Mouse (Mus musculus) common myeloid progenitor, adult 5-6 weeks (primary cell): ENCODE measurements around the gene Spata45. TPM values are rescaled to one million over a fixed set of nuclear protein-coding genes. Genes with fewer than 3 reads are reported as not detected.
A peak's percentile ranks its signal among the peaks of the same experiment; 100 is the strongest.

ENCODE experiments used
- ATAC-seq: replicated peaks from 2 replicates; pipeline ENCODE4 v1.8.0; 2016; ENCODE audit warnings: low read depth, mild to moderate bottlenecking, moderate TSS enrichment, inconsistent platforms; ENCODE audit not compliant: poor library complexity, severe bottlenecking
- total RNA-seq: library from RNA; stranded (forward); fragments of 200-1000, 187-1606 nt; gene quantifications from 2 replicates; pipeline ENCODE4 v1.2.3, GENCODE M21; 2017

The Spata45 gene
- total RNA-seq, 1 experiment from 2014 or later = not detected

DNA sequence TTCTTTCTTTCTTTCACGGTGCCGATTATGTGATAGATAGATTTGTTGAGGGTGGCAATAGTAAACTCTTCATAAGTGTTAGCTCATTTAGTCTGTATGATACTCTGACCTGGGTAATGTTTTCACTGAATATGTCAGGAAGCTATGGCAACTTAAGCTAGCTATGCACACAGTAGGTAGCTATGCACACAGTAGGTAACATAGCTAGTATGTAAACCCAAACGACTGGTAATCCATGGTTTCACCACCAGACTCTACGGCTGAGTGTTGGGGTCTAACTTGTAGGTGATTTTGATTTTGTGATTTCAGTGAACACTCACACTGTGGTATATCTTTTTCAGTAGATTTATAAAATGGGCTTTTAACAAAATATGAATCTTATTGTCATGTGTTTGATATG lies 1.6 kb downstream of the Spata45 start:
- ATAC-seq = no peak

DNA sequence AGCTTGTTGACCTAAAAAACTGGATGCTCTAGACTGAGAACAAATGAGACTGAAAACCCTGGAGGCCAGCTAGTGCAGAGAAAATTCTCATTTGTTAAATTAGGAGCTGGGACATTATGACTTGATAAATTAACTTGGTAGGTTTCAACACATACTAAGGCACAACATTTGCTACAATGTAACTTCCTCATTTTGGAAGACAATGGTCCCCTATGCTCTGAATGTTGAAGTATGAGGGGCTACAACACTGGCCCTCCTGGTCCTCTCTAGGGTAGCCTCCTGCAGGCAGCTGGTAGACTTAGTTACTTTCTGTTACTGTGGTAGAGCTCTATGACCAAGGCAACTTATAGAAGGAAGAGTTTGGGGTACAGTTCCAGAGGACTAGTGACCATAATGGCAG lies 4.9 kb downstream of the Spata45 start:
- ATAC-seq = no peak

DNA sequence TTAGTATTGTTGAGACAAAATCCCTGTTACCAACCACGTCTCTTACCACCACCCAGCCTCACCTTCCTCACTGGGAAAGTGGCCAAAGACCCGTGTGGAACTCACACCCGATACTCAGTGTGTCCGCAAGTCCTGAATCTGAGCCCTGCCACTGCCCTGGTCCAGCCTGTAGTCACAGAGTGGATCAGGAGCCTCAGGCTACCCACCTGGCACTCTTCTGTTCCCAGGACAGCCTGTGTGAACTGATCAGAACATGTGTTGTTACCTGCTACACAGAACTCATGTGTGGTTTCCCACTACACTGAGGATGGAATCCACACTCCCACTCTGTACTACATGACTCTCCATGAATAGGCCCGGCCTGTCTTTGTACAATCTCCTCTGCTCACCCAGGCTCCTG lies 5.7 kb downstream of the Spata45 start:
- ATAC-seq = no peak

DNA sequence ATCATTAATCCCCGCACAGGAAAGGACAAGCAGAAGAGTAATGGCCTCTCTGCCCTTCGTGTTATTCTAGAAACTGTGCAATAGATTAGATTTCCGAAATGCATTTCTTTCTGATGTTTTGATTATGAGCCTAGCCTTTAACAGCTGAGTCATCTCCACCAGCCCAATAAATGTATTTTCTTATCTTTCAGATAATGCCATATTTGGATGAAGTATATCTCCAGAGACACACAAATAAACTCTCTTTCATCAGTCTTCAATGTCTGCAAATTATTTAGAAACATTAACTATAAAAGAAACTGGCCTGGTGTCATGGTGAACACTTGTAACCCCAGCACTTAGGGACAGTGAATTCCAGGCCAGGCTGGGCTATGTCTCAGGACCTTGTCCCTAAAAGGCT lies 6.2 kb downstream of the Spata45 start:
- no peak for ATAC-seq

DNA sequence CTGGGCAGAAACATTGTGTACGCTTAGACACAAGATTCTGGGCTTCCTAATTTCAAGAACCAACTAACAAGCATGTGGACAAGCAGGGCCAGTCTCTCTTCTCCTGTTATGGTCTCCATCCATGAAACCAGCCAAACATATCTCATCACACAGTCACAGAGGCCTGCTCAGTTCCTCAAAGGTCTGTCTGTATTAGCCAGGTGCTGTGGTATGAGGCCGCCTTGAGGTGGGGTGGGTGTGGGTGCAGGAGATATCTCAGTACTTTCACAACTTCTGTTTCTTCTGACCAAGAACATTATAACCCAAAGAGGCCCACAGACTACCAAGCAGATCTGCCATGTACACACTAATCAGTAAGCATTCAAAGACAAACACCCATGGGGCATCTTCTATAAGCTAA lies 8.8 kb downstream of the Spata45 start:
- no peak for ATAC-seq

DNA sequence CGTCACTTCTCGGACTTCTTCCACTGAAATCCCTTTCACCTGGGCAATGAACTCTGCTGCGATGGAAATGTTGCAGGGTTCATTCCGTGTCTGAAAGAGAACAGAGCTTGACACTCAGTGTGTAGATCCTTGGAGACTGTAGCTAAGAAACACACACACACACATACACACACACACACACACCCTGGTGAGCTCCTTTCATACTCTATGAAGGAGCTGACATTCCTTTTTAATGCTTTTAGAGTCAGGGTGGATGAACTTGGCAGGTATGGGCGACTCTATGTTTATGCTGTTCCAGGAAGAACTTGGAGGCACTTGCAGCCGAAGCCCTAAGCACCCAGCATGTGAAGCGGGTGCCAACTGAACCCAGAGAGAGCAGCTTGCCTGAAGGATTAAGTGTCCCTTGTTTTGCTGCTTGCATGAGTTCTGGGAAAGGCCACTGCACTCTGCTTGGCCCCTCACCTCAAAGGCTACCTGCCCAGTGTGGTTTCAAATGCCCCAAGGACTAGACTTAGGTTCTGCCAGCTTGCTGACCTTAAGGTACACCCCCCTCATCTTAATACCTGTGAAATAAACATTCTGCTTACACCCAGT lies 9.9 kb downstream of the Spata45 start:
- no peak for ATAC-seq

DNA sequence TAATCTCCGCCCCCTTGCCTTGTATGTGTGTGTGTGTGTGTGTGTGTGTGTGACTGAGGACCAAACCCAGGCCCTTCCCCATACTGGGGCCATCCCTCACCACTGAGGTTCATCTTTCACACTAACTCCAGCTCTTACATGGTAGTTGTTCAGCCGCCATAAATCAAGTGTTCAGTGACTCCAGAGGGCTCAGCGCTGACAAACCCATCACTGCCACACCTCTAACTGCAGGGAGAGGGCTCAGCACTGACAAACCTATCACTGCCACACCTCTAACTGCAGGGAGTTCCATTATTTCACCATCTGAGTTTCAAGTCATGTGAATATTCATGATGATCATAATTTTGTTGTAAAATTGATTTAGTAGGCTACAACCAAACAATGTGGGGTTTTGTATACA lies 17.1 kb downstream of the Spata45 start:
- ATAC-seq = no peak

DNA sequence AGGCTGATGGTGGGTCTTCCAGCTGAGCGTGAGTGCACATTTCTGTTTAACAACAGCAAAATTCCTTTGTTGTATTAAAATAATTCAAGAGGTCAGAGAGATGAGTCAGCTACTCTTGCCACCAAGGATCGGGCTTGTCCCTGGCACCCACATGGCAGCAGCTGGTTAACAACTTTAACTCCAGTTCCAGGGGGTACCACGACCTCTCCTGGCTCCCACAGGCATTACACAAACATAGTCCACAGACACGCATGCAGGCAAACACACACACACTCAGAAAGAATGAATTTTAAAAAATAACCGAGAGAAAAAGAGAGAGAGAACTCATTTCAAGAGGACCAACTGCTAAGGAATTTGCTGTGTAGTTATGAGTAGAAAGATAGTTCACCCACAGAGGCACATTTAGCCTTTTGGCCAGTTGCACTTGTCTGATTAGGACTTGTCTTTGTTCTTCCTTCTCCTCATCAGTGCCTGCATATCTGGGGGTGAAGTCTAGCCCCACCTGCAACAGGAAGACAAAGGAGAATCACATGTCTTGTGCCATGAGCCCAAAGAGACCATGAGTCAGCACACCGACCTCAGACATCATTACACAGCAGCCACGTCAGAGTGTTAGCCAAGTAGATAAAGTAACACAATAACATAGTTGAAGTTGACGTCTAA lies 18.6 kb downstream of the Spata45 start:
- peak; percentile 90 for ATAC-seq

DNA sequence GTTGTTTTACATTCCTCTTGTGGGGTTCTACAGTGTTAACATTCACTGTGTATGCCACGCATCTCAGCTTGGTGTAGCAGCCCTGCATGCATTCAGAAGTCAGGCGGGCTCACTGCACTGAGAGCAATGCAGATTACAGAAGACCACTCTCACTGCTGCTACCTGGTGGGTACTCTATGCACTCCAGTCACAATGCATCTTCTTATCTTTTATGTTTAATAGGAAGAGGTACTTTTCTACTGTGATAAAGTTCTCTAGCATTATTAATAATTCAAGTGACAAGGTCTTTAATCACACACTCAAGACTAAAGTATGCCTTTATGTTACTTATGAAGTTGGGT lies 19.1 kb downstream of the Spata45 start:
- peak; percentile 75 for ATAC-seq

DNA sequence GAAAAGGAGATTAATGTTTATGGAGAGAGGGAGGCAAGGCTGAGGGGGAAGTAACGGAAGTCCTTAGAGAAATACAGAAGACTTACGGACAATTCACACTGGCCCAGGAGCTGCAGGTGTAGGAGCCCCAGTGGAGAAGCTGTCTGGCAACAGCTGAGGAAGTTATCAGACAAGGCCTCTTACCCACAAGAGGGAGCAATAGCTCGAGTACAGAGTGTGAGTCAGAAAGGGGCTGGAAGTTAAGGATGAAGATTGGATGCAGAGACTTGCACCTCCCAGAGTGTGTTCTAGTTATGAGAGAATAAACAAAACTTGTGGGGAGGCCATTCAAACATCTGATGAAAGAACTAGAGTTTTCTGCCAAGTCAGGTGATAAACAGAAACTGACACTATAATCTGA lies 21.0 kb downstream of the Spata45 start:
- no peak for ATAC-seq

DNA sequence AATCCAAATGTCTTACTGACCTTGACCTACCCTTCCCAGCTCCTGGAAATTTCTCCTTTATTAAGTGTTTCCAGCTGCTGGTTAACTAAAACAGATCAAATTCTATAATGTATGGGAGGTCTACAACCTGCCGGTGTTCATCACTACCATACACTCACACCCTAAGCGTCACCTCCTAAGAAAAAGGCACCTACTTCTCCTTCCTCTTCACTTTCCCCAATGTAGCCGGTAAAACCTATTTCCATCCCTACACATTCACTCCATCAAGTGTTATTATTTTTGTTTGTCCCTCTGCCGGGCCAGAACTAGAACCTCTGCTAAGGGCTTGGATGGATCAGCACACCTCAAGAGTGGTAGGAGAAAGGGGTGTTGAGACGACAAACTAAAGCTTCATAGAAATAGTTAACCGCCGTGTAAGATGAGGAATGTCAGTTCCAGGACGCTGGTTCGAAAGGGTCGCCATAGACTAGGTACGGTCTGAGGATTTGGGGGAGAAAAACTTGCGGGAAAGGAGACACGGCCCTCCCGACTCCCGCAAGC lies 25.9 kb downstream of the Spata45 start:
- ATAC-seq = peak; percentile 36

DNA sequence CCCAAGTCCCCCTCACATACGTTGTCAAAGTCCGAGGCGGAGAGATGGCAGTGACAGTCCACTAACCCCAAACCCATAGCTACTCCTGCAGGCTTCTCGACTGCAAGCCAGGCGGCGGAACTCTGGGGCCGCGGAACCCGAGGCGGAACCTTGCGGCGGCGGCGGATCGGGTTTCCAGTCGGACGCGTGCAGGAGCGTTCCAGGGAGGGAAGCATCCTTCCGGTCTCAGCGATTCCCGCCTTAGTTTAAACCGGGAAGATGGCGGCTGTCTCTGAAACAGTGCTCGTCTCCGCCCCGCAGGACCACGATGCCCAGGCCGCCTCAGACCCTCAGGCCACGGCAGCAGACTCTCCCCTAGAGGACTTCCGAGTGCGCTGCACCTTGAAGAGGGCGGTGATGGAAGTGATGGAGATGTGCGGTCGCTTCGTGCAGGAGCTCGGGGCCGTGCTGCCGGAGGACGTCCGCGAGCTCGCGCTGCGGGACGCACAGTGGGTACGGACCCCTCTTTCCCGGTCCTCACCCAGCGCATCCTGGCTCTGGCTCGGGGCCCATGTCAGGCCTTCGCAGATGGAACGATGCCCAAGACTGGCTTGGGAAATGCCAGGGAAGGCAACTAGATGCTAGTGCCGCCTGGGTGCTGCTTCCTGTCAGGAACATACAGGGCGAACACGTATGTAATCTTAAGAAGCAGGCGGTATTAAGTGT lies 26.5 kb downstream of the Spata45 start, which contains the start of the genes Tatdn3 and Nsl1:
Gene Tatdn3, minus strand, starts transcription at position 152 of the 705 bp plus-strand sequence.
Gene Nsl1, plus strand, starts transcription at position 232 of the 705 bp plus-strand sequence.
- ATAC-seq = peak; percentile 97

DNA sequence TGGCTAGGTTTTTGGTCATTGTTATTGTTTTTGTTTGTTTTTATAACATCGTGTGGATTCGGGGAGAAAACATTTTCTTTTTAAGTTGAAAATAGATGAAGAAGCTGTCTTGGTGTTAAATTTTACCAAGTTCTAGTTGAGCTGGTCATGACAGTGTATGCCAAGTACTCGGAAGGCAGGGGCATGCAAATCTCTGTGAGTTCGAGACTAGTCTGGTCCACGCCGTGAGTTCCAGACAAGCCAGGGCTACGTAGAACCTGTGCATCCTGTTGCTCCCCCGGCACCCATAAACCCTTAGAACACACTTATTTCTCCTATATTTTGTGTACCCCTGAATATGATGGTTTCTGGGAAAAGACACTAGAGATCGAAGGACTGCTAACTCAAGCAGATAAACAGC lies 27.3 kb downstream of the Spata45 start:
- no peak for ATAC-seq

DNA sequence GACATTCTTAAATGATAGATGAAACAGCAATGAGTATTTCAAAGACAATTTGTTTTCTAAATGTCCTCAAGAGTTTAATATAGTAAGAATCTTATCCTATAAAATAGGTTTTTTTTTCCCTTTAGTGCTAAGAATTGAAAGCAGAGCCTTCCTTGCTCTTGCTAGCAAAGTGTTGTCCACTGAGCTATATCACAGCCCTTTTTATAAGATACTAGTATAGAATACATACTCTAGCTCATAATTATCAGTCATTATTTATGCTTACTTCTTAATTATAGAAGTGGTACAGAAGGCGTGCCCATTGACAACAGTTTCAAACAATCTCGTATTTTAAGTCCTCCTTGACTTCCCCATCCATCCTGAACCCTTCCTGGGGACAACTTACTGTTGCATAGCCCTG lies 28.1 kb downstream of the Spata45 start:
- no peak for ATAC-seq

DNA sequence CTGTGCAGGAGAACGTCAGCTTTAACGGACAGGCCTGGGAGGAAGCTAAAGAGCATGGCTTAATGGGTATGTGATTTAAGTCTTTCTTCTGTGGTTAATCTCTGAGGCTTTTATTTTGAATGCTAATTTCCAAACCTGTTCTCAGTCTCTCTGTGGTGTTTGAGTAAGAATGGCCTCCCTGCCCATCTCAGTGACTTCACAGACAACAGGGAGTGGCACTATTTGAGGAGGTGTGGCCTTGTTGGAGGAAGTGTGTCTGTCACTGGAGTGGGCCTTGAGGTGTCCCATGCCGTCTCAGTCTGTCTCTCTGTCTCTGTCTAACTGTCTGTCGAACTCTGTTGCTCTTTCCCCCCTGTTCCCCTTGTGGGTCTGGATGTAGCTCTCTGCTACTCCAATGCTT lies 28.7 kb downstream of the Spata45 start:
- ATAC-seq = no peak

DNA sequence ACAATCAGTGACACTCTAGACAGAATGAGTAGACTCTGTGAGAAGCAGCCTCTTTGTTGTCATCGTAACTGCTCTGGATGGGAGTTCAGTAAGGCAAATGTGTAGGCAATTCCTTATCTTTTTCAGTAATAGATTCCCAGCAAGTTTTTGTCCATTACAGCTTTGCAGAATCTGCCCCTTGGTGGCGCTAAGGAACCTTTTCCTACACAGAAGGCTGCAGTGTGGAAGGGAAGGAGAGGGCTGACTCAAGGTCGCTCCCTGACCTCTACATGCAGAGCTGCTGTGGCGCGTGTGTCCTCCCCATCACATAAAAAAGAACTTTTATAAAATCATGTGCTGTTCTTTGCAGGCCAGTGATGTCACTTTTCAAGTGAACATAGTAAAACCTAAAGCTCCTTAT lies 31.9 kb downstream of the Spata45 start:
- peak; percentile 31; the same call in 1 of the 2 replicates for ATAC-seq

DNA sequence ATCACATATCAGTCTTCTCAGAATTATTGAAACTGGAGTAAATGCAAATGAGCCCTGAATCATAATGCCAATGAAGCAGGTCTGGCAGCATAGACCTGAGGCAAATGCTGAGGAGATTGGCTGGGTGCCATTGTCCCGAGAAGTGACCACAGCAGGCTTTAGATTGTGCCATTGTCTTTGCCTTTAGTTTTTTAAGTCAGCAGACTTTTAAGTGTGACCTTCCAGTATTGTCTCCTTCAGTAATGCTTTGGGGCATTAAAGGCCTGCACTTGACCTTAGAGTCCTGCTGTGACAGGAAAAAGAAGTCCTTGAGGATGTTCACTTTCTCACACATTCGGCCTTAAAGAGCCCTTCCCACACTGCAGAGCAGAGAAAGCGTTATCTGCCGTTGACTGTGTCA lies 33.8 kb downstream of the Spata45 start:
- no peak for ATAC-seq

DNA sequence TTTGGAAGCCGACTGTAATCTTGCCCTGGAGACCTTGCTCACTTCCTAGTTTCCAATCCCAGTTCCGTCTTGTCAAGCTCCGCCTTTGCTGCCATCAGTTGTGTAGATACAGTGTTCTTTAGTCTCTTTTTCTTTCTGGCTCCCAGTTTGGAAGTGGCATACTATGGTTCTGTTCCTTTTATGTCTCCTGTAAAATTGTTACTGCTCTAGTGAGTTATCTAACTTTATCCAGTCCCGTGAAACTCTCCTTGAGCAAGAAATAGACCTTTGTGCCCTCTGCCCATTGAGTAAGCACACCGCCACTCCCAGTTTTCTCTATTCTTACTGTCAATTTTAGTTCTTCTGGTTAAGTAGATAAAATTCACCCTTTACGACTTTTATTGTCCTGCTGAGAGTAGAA lies 35.2 kb downstream of the Spata45 start:
- no peak for ATAC-seq

DNA sequence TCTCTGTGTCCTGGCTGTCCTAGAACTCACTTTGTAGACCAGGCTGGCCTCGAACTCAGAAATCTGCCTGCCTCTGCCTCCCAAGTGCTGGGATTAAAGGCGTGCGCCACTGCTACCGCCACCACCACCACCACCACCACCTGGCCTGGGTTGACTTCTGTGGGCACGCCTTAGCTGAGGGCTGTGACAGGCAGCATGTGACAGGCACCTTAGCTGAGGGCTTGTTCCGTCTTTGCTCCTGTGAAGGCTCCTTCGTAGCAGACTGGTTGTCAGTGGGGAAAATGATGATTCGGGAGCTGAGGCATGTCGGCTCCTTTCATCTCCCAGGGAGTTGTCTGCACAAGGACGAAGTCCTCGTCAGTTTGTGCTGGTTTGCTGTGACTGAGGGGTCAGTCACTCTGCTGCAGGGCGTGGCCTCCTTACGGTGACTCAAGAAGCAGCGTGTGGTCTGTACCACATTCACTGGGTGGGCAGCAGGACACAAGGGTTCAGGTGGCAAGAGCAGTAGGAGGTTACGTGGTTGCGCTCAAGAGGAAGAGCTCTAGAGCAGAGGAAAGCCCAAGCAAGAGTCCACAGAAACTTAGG lies 36.0 kb downstream of the Spata45 start:
- no peak; the same call in 1 of the 2 replicates for ATAC-seq

DNA sequence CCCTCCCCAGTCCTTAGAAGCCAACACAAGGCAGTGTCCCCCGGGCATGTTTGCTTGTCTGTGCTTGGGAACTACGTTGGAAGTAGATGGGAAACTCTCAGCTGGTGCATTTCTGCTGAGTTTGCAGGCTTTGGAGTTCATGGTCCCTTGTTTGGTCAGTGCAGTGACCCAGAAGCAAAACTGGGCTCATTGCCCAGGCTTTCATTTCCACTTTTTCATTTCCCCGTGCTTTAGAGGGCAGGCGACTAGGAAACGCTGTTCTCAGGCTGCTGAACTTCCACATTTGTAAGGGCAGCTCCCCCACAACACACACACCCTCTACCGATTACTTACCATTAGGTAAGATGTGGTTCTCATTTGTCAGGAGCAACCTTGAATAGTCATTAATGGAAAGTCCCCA lies 36.6 kb downstream of the Spata45 start:
- ATAC-seq = peak; percentile 70

DNA sequence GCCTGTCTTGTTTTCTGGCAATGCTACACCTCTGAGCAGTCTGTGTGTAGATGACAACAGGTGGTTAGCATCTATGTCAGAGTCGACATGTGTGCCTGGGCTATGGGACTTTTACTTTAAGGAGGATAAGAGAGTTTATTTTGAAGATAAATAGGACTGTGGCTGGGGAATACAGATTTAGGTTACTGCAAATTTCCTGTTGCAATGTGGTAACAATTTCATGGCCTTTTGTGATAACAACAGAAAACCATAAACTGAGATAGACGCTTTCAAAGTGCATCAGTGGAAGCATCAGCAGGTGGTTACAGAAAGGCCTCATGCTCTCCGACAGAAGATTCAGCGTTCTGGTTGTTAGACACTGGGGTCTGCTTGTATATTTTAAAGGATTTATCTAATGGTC lies 37.0 kb downstream of the Spata45 start:
- no peak; the same call in 1 of the 2 replicates for ATAC-seq
